Mouse (Mus musculus) forebrain, embryonic 10.5 days (tissue): ENCODE measurements around the gene Car9. TPM values are rescaled to one million over a fixed set of nuclear protein-coding genes. Genes with fewer than 3 reads are reported as not detected.
"Not testable (repeated sequence)": the region's sequence is repeated elsewhere in the genome, so short reads cannot be mapped to it uniquely, and the experiment has no call there.

Source experiments
- DNase-seq: peaks from one replicate; pipeline ENCODE4 v3.0.0-alpha.2; 2017; ENCODE audit warnings: low spot score; ENCODE audit errors: extremely low spot score
- H3K27ac ChIP-seq: fragments of 300-500 bp; sonication (generic); 2 replicates; pipeline ENCODE4 v1.5.1; 2016; ENCODE audit warnings: mild to moderate bottlenecking
- H3K27me3 ChIP-seq: fragments of 300-500 bp; sonication (generic); 2 replicates; pipeline ENCODE4 v1.6.1; 2016; ENCODE audit warnings: mild to moderate bottlenecking; ENCODE audit not compliant: poor library complexity, severe bottlenecking
- H3K36me3 ChIP-seq: fragments of 300-500 bp; sonication (generic); replicated peaks from 2 replicates; pipeline ENCODE4 v1.6.1; 2016; ENCODE audit warnings: mild to moderate bottlenecking, moderate library complexity
- H3K4me1 ChIP-seq: fragments of 300-500 bp; sonication (generic); 2 replicates; pipeline ENCODE4 v1.6.1; 2016
- H3K4me3 ChIP-seq: fragments of 300-500 bp; sonication (generic); 2 replicates; pipeline ENCODE4 v1.5.1; 2016; ENCODE audit warnings: mild to moderate bottlenecking, moderate library complexity
- H3K9me3 ChIP-seq: fragments of 300-500 bp; sonication (generic); 2 replicates; pipeline ENCODE4 v1.6.1; 2016; ENCODE audit warnings: mild to moderate bottlenecking, moderate library complexity
- WGBS: fragments of 180-500 bp; shearing (Covaris S2); methylation state at CpG from one replicate; pipeline ENCODE4 v1.1.7; 2016; 5-methylcytosine and 5-hydroxymethylcytosine counted together
- polyA plus RNA-seq: library from polyadenylated mRNA; unstranded; fragments of >200 nt; fragmentation: Nextera tagmentation; extraction: Ambion mirVana; gene quantifications from 2 replicates; pipeline ENCODE4 v1.2.1, GENCODE M21; 2016

The Car9 gene
- polyA plus RNA-seq, 1 experiment from 2014 or later: 1.1 TPM

DNA sequence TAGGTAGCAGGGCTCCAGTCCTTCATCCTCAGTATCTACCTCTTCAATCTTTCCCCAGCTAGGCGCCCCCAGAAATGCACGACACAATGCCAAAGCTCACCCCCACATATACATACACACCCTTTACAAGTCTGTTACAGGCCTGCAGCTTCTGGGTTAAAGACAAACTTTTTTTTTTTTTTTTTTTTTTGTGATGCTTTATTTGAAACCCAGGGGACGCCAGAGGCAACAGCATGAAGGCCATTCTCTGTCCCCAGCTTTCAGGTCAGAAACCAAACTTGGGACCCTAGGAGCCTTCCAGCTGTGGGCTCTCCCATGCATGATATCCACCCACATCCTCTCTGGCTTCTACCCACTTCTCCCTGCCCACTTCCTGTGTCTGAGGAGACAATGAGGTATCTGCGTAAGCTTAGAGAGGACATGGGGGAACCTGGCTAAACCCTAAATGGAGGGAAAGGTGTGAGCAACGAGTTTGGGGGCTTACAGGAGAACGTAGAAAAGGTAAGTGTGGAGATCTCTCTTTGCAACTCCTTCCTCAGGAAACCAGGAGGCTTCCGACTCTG, 24.8 kb upstream of the Car9 start:
- H3K27ac ChIP-seq: no peak overlapping the region
- no peaks in the 10 kb centered on the region for H3K36me3 ChIP-seq
- peaks cover 4% of the 10 kb centered on the region; the same call in 1 of the 2 replicates for H3K9me3 ChIP-seq
- 77% methylated on average over 7 of the region's 7 CpGs for WGBS
- no peak for DNase-seq
- H3K4me1 ChIP-seq: peaks cover 11% of the 10 kb centered on the region
- H3K4me3 ChIP-seq: no peak overlapping the region
- H3K27me3 ChIP-seq: peaks cover 6% of the 10 kb centered on the region

DNA sequence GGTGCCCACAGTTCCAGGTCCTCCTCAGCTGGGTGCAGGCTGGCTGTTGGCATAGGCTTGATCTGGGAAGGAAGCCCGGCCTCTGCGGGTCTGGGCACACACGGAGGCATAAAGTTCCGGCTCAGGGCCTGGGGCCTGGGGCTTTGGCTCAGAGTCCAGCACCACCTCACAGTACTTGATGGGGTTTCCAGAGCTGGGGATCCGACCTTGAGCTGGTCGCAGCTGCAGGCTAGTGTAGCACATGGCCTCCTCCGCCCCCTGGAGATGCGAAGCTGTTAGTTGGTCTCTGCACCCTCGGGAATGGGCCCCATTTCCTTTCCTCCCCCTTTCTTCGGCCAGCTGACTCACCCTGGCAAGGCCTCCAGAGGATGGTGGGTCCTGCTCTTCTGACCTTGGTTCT, 24.2 kb upstream of the Car9 start:
- no peaks in the 10 kb centered on the region for H3K36me3 ChIP-seq
- no peak overlapping the region for H3K27ac ChIP-seq
- peaks cover 11% of the 10 kb centered on the region for H3K4me1 ChIP-seq
- H3K9me3 ChIP-seq: peaks cover 4% of the 10 kb centered on the region; the same call in 1 of the 2 replicates
- H3K4me3 ChIP-seq: no peak overlapping the region
- WGBS: 83% methylated on average over 10 of the region's 10 CpGs
- H3K27me3 ChIP-seq: peaks cover 6% of the 10 kb centered on the region
- no peak for DNase-seq

DNA sequence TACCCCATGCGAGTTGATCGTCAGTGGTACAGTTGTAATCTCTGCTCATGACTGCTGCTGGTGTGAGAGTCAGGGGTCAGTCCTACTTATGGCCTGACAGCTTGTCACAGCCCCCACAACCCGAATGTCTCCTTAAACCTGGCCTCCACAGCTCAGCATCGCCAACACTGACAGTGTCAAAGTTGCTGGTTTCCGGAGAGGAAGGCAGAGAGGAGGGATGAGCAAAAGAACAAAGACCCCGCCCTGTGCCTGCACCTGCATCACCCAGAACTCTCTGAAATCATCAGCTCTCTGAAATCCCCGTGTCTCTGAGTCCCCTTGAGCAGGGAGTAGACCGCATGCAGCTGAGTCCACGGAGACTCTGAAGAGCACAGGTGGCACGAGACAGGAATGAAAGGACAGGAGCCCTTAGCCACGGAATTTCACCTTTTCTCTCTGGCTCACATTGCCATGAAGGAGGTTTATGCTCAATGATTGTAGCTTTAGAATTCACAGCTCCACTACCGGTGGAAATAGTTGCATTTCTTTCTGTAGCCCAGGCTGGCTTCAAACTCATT, 23.2 kb upstream of the Car9 start, which contains the start of gene Sit1:
Gene Sit1 (minus strand): TSS at position 200 of the 557 bp plus-strand sequence.
- DNase-seq: no peak
- Histone ChIP-seq H3K36me3 (no peaks in the 10 kb centered on the region), H3K27ac (no peak within 1 kb of the TSS), H3K4me1 (peaks cover 8% of the 10 kb centered on the region), H3K9me3 (peaks cover 4% of the 10 kb centered on the region; the same call in 1 of the 2 replicates), H3K27me3 (peaks cover 6% of the 10 kb centered on the region), H3K4me3 (no peak within 1 kb of the TSS)
- WGBS: 69% methylated on average over 12 of the region's 12 CpGs

DNA sequence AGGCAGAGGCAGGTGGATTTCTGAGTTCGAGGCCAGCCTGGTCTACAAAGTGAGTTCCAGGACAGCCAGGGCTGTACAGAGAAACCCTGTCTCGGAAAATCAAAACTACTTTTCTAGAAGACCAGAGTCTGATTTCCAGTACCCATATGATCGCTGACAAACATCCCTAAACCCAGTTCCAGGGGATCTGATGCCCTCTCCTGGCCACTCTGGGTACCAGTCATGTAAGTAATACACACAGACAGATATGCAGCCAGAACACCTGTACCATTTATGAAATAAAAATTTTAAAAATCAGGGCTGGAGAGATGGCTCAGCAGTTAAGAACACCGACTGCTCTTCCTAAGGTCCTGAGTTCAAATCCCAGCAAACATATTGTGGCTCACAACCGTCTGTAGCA, 21.1 kb upstream of the Car9 start:
- not testable (repeated sequence) for DNase-seq, H3K9me3 ChIP-seq, H3K27ac ChIP-seq, H3K4me3 ChIP-seq, H3K36me3 ChIP-seq, H3K27me3 ChIP-seq, H3K4me1 ChIP-seq
- 86% methylated on average over 5 of the region's 5 CpGs for WGBS

DNA sequence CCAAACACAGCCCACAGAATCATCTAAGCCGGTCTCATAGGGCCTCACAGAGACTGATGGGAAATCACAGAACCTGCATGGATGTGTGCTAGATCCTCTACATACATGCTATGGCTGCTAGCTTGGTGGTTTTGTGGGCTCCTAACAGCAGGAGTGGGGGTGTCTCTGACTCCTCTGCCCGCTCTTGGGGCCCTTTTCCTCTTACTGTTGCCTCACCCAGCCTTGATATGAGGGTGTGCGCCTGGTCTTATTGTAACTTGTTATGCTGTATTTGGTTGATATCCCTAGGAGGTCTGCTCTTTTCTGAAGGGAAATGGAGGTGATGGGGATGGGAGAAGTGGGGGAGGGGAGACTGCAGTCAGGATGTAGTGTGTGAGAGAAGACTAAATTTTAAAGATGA, 17.2 kb upstream of the Car9 start:
- no peak overlapping the region for H3K27ac ChIP-seq
- no peak overlapping the region for H3K4me3 ChIP-seq
- peaks cover 9% of the 10 kb centered on the region for H3K4me1 ChIP-seq
- no peaks in the 10 kb centered on the region for H3K36me3 ChIP-seq
- 88% methylated on average over 3 of the region's 3 CpGs for WGBS
- peaks cover 4% of the 10 kb centered on the region; the same call in 1 of the 2 replicates for H3K9me3 ChIP-seq
- no peak for DNase-seq
- no peaks in the 10 kb centered on the region for H3K27me3 ChIP-seq

DNA sequence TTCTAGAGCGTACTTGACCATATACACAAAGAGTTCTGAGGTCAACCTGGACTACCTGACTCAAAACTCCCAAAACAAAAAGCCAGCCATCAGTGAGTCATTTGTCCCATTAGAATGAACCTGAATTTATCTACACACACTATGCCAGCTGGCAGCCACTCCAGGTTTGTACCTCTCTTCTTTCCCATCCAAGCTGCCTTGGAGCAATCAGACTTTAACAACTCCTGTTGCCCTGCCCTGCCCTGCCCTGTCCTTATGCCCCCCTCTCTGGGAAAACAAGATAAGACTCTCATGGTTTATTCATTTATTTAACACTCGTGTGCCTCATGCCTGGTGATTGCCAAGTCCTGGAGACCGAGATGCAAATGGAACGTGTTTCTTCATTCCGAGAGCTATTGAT, 16.0 kb upstream of the Car9 start:
- DNase-seq: no peak
- no peaks in the 10 kb centered on the region; the same call in 1 of the 2 replicates for H3K9me3 ChIP-seq
- H3K27ac ChIP-seq: no peak overlapping the region
- H3K4me1 ChIP-seq: peaks cover 15% of the 10 kb centered on the region
- H3K4me3 ChIP-seq: no peak overlapping the region
- peaks cover 7% of the 10 kb centered on the region for H3K36me3 ChIP-seq
- peaks cover 12% of the 10 kb centered on the region for H3K27me3 ChIP-seq
- WGBS: 92% methylated on average over 5 of the region's 5 CpGs

DNA sequence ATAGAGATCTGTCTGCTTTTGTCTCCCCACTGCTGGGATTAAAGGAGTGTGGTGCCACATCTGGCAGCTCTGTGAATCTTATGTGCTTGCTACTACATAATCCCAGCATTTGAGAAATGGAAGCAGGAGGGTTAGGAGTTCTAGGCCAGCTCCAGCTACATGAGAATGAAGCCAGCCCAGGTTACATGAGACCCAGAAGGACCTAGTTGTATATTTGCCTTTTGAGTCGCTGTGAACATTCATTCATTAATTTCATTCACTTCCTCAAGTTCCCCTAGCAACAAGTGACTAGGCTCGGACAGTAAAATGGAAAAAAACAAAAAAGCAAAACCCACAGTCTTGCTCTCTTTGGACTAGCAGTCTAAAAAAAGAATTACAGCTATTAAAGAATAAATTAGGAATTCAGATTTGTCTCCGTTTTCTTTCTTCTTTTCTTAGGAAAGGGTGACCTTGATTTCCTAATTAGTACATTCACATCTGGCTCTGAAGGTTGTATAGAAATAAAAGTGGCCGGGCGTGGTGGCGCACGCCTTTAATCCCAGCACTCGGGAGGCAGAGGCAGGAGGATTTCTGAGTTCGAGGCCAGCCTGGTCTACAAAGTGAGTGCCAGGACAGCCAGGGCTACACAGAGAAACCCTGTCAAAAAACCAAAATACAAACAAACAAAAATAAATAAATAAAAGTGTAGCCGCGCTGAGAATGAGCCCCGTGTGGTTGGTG, 14.5 kb upstream of the Car9 start:
- Histone ChIP-seq H3K27ac (no peak overlapping the region), H3K27me3 (peaks cover 22% of the 10 kb centered on the region), H3K9me3 (no peaks in the 10 kb centered on the region; the same call in 1 of the 2 replicates), H3K36me3 (peaks cover 21% of the 10 kb centered on the region), H3K4me3 (peak overlapping the region; percentile 71), H3K4me1 (peaks cover 29% of the 10 kb centered on the region)
- no peak for DNase-seq
- WGBS: 48% methylated on average over 12 of the region's 12 CpGs

DNA sequence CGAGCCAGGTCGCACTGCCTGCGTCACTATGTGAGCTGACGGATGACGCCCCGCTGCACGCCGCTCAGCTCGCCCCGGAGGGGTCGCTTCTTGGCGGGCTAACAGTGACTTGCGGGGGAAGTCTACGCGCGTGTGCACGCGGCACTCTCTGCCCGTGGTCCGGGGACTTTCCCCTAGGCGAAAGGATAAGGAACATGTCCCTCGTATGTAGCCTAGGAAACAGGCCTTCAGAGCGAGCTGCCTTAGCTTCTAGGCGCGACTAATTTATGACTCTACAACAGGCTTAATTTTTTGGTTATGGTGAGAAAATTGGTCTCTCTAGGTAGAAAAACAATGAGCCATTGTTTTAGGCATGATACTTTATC, 14.0 kb upstream of the Car9 start, which contains the start of gene Ccdc107:
Gene Ccdc107 (plus strand): TSS at position 80 of the 365 bp plus-strand sequence.
- H3K27me3 ChIP-seq: peaks cover 25% of the 10 kb centered on the region
- H3K4me1 ChIP-seq: peaks cover 34% of the 10 kb centered on the region
- DNase-seq: peak; percentile 90
- H3K27ac ChIP-seq: peak within 1 kb of the TSS; percentile 91
- no peaks in the 10 kb centered on the region; the same call in 1 of the 2 replicates for H3K9me3 ChIP-seq
- H3K36me3 ChIP-seq: peaks cover 27% of the 10 kb centered on the region
- H3K4me3 ChIP-seq: peak within 1 kb of the TSS; percentile 71
- under 1% methylated on average over 25 of the region's 25 CpGs for WGBS

DNA sequence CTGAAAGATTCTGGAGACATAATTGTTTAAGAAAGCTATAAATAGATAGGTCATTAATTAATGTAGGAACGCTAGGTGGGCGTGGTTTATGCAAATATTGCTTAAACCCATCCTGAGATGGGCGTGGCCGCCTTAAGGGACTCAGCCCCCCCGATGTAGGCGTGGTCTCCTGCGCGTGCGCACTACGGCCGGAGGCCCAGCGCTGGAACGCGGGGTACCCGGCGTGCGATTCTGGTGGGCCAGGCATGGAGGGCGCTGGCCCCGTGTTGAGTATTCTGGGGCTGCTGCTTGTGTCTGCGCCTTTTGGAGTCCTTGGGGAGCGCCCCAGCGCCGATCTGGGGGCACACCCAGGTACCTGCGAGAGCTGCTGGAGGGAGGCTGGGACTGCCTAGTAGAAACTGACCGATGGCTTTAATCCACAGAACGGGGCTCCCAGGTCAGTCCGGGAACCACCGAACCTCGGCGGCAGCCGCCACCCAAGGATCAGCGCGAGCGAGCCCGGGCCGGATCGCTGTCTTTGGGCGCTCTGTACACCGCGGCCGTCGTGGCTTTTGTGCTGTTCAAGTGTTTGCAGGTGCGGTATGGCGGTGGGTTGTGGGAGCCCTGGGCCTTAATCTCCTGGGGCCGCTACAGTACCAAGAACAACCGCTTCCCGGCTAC, 13.4 kb upstream of the Car9 start:
- peaks cover 30% of the 10 kb centered on the region for H3K27me3 ChIP-seq
- no peaks in the 10 kb centered on the region; the same call in 1 of the 2 replicates for H3K9me3 ChIP-seq
- peak overlapping the region; percentile 91 for H3K27ac ChIP-seq
- WGBS: under 1% methylated on average over 47 of the region's 47 CpGs
- H3K4me3 ChIP-seq: peak overlapping the region; percentile 71
- DNase-seq: peak; percentile 96
- H3K4me1 ChIP-seq: peaks cover 39% of the 10 kb centered on the region
- H3K36me3 ChIP-seq: peaks cover 30% of the 10 kb centered on the region

DNA sequence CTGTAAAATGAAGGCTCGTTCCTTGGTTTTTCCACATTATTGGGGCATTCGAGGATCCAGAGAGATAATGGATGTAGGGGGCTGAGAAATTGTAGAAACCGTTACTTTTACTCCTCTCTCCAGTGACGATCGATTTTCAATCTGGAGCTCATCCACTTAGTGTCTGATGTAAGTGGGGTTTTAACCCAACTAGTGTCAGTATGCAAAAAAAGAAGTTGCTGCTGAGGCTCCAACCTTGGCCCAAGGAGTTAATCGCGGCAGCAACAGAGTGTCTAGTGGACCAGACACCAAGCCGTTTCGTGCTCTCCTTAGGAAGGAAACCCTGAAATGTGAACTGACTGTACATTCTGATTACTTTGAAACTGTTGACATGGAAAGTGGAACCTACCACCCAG, 12.9 kb upstream of the Car9 start:
- WGBS: 7% methylated on average over 9 of the region's 9 CpGs
- Histone ChIP-seq H3K36me3 (peaks cover 30% of the 10 kb centered on the region), H3K9me3 (no peaks in the 10 kb centered on the region; the same call in 1 of the 2 replicates), H3K4me3 (peak overlapping the region; percentile 71), H3K27ac (peak overlapping the region; percentile 91), H3K4me1 (peaks cover 45% of the 10 kb centered on the region), H3K27me3 (peaks cover 30% of the 10 kb centered on the region)
- no peak for DNase-seq

DNA sequence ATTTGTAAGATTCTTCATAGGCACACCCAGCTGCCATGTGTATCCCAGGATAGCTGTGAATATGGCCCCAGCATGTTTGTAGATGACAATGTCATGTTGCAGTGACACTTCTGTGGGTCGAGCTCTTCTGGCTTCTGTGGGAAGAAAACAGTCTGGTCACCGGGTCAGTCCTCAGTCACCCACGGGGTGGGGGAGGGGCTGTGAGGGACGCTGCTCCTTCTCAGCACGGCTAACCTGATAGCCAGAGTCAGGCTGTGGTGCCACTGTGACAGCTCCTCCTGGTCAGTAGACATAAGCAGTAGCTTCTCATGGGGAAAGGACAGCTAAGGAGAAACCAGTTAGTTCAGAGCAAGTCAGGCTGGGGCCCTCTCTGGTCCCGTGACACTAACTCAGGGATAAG, 10.2 kb upstream of the Car9 start:
- Histone ChIP-seq H3K9me3 (no peaks in the 10 kb centered on the region), H3K27me3 (peaks cover 49% of the 10 kb centered on the region), H3K27ac (no peak overlapping the region), H3K4me1 (peaks cover 54% of the 10 kb centered on the region), H3K4me3 (no peak overlapping the region), H3K36me3 (peaks cover 30% of the 10 kb centered on the region)
- DNase-seq: no peak
- WGBS: 51% methylated on average over 6 of the region's 6 CpGs

DNA sequence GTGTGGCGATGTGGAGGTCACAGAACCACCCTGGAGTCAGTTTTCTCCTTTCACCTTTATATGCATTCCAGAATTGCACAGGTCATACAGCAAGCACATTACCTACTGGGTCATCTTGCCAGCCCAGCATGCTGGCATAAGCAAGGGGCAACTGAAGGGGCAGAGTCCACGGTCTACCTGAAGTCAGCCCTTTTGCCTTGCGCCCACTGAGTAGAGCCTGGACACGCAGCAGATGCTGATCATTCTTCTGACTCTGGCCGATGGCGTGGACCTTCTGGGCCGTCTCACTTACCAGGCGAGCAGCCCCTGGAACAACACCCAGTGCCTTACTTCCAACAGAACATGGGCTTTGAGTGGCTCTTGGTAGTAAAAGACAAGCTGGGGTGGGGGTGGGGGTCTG, 9.4 kb upstream of the Car9 start:
- Histone ChIP-seq H3K4me3 (peak overlapping the region; percentile 61; the same call in 1 of the 2 replicates), H3K36me3 (peaks cover 30% of the 10 kb centered on the region), H3K27ac (no peak overlapping the region), H3K9me3 (no peaks in the 10 kb centered on the region), H3K4me1 (peaks cover 54% of the 10 kb centered on the region), H3K27me3 (peaks cover 54% of the 10 kb centered on the region)
- DNase-seq: no peak
- 97% methylated on average over 8 of the region's 8 CpGs for WGBS
